Mouse (Mus musculus): ENCODE measurements around the gene Dlg4. TPM values are rescaled to one million over a fixed set of nuclear protein-coding genes. Genes with fewer than 3 reads are reported as not detected.

Dlg4 gene
- polyA plus RNA-seq, 1 experiment from 2014 or later: 9.3 TPM

- Histone ChIP-seq H3K4me1 (peaks cover 49% of the 10 kb centered on the region), H3K36me3 (peaks cover 45% of the 10 kb centered on the region), H3K4me3 (peak within 1 kb of the TSS; percentile 80), H3K27me3 (ENCODE audit: insufficient read depth, poor library complexity, severe bottlenecking) (no peaks in the 10 kb centered on the region), H3K9me3 (no peaks in the 10 kb centered on the region), H3K27ac (peak within 1 kb of the TSS; percentile 96)
- under 1% methylated on average over 46 of the region's 48 CpGs for WGBS
- DNase-seq (ENCODE audit: low spot score): peak; percentile 99
These were observed 16.3 kb upstream of the Dlg4 start, which contains the start of gene Dvl2 for GRCm38 (mm10) chr11:70000396-70000898. Gene Dvl2, plus strand, starts transcription at chr11:70000595.

- 10% methylated on average over 8 of the region's 8 CpGs for WGBS
- Histone ChIP-seq H3K4me3 (peak overlapping the region; percentile 80), H3K4me1 (peaks cover 49% of the 10 kb centered on the region), H3K9me3 (no peaks in the 10 kb centered on the region), H3K27ac (peak overlapping the region; percentile 96), H3K36me3 (peaks cover 52% of the 10 kb centered on the region), H3K27me3 (ENCODE audit: insufficient read depth, poor library complexity, severe bottlenecking) (no peaks in the 10 kb centered on the region)
- no peak for DNase-seq (ENCODE audit: low spot score)
These were observed 15.6 kb upstream of the Dlg4 start for GRCm38 (mm10) chr11:70001159-70001558.

- Histone ChIP-seq H3K9me3 (no peaks in the 10 kb centered on the region), H3K4me3 (peak overlapping the region; percentile 80)
These were observed 14.9 kb upstream of the Dlg4 start for GRCm38 (mm10) chr11:70001865-70002264.

GRCm38 (mm10) chr11:70002471-70002870 is 14.3 kb upstream of the Dlg4 start:
- WGBS: 92% methylated on average over 2 of the region's 2 CpGs
- H3K4me1 ChIP-seq: peaks cover 43% of the 10 kb centered on the region
- no peak overlapping the region for H3K27ac ChIP-seq
- H3K9me3 ChIP-seq: no peaks in the 10 kb centered on the region
- DNase-seq (ENCODE audit: low spot score): no peak
- peaks cover 65% of the 10 kb centered on the region for H3K36me3 ChIP-seq
- H3K4me3 ChIP-seq: peak overlapping the region; percentile 80
- H3K27me3 ChIP-seq (ENCODE audit: insufficient read depth, poor library complexity, severe bottlenecking): no peaks in the 10 kb centered on the region

More at GRCm38 (mm10) chr11:70001865-70002264, 14.9 kb upstream of the Dlg4 start:
- Histone ChIP-seq H3K27ac (no peak overlapping the region), H3K27me3 (ENCODE audit: insufficient read depth, poor library complexity, severe bottlenecking) (no peaks in the 10 kb centered on the region), H3K36me3 (peaks cover 59% of the 10 kb centered on the region), H3K4me1 (peaks cover 49% of the 10 kb centered on the region)
- DNase-seq (ENCODE audit: low spot score): no peak

GRCm38 (mm10) chr11:70005521-70005920 is 11.2 kb upstream of the Dlg4 start:
- Histone ChIP-seq H3K27me3 (ENCODE audit: insufficient read depth, poor library complexity, severe bottlenecking) (no peaks in the 10 kb centered on the region), H3K4me3 (no peak overlapping the region), H3K4me1 (peaks cover 26% of the 10 kb centered on the region), H3K9me3 (no peaks in the 10 kb centered on the region), H3K27ac (no peak overlapping the region), H3K36me3 (peaks cover 69% of the 10 kb centered on the region)
- no peak for DNase-seq (ENCODE audit: low spot score)
- 55% methylated on average over 5 of the region's 5 CpGs for WGBS

- Histone ChIP-seq H3K9me3 (no peaks in the 10 kb centered on the region), H3K4me3 (no peak overlapping the region), H3K27me3 (ENCODE audit: insufficient read depth, poor library complexity, severe bottlenecking) (no peaks in the 10 kb centered on the region), H3K36me3 (peaks cover 85% of the 10 kb centered on the region), H3K27ac (no peak overlapping the region), H3K4me1 (peaks cover 13% of the 10 kb centered on the region)
- DNase-seq (ENCODE audit: low spot score): no peak
- WGBS: 94% methylated on average over 6 of the region's 6 CpGs
These were observed 6.7 kb upstream of the Dlg4 start for GRCm38 (mm10) chr11:70010033-70010432.

GRCm38 (mm10) chr11:70010548-70010947 is 6.2 kb upstream of the Dlg4 start:
- Histone ChIP-seq H3K27me3 (ENCODE audit: insufficient read depth, poor library complexity, severe bottlenecking) (no peaks in the 10 kb centered on the region), H3K4me1 (peaks cover 13% of the 10 kb centered on the region), H3K27ac (no peak overlapping the region), H3K9me3 (no peaks in the 10 kb centered on the region), H3K36me3 (peaks cover 80% of the 10 kb centered on the region), H3K4me3 (no peak overlapping the region)
- WGBS: 86% methylated on average over 12 of the region's 12 CpGs
- no peak for DNase-seq (ENCODE audit: low spot score)

- H3K4me1 ChIP-seq: peaks cover 13% of the 10 kb centered on the region
- no peaks in the 10 kb centered on the region for H3K9me3 ChIP-seq
- no peak overlapping the region for H3K4me3 ChIP-seq
- H3K27me3 ChIP-seq (ENCODE audit: insufficient read depth, poor library complexity, severe bottlenecking): no peaks in the 10 kb centered on the region
- no peak overlapping the region for H3K27ac ChIP-seq
- DNase-seq (ENCODE audit: low spot score): no peak
- peaks cover 76% of the 10 kb centered on the region for H3K36me3 ChIP-seq
- WGBS: 88% methylated on average over 10 of the region's 10 CpGs
These were observed 5.8 kb upstream of the Dlg4 start for GRCm38 (mm10) chr11:70010961-70011360.

GRCm38 (mm10) chr11:70012931-70013330 is 3.8 kb upstream of the Dlg4 start:
- H3K27ac ChIP-seq: no peak overlapping the region
- H3K4me1 ChIP-seq: peaks cover 21% of the 10 kb centered on the region
- no peaks in the 10 kb centered on the region for H3K27me3 ChIP-seq (ENCODE audit: insufficient read depth, poor library complexity, severe bottlenecking)
- WGBS: 90% methylated on average over 9 of the region's 9 CpGs
- H3K4me3 ChIP-seq: no peak overlapping the region
- H3K9me3 ChIP-seq: no peaks in the 10 kb centered on the region
- H3K36me3 ChIP-seq: peaks cover 56% of the 10 kb centered on the region
- DNase-seq (ENCODE audit: low spot score): no peak

GRCm38 (mm10) chr11:70013408-70013807 is 3.3 kb upstream of the Dlg4 start:
- H3K27ac ChIP-seq: no peak overlapping the region
- no peaks in the 10 kb centered on the region for H3K9me3 ChIP-seq
- 85% methylated on average over 3 of the region's 3 CpGs for WGBS
- no peaks in the 10 kb centered on the region for H3K27me3 ChIP-seq (ENCODE audit: insufficient read depth, poor library complexity, severe bottlenecking)
- H3K36me3 ChIP-seq: peaks cover 51% of the 10 kb centered on the region
- H3K4me1 ChIP-seq: peaks cover 26% of the 10 kb centered on the region
- H3K4me3 ChIP-seq: no peak overlapping the region
- no peak for DNase-seq (ENCODE audit: low spot score)

GRCm38 (mm10) chr11:70014051-70014450 is 2.7 kb upstream of the Dlg4 start:
- Histone ChIP-seq H3K4me1 (peaks cover 32% of the 10 kb centered on the region), H3K4me3 (no peak overlapping the region), H3K36me3 (peaks cover 45% of the 10 kb centered on the region), H3K27ac (no peak overlapping the region), H3K27me3 (ENCODE audit: insufficient read depth, poor library complexity, severe bottlenecking) (no peaks in the 10 kb centered on the region), H3K9me3 (no peaks in the 10 kb centered on the region)
- 52% methylated on average over 5 of the region's 5 CpGs for WGBS
- no peak for DNase-seq (ENCODE audit: low spot score)

- H3K27me3 ChIP-seq (ENCODE audit: insufficient read depth, poor library complexity, severe bottlenecking): no peaks in the 10 kb centered on the region
- WGBS: 1% methylated on average over 35 of the region's 35 CpGs
- H3K4me1 ChIP-seq: peaks cover 42% of the 10 kb centered on the region
- H3K9me3 ChIP-seq: no peaks in the 10 kb centered on the region
- peaks cover 35% of the 10 kb centered on the region for H3K36me3 ChIP-seq
- peak within 1 kb of the TSS; percentile 90 for H3K27ac ChIP-seq
- peak; percentile 96 for DNase-seq (ENCODE audit: low spot score)
- H3K4me3 ChIP-seq: peak within 1 kb of the TSS; percentile 77
These were observed 1.7 kb upstream of the Dlg4 start, which contains the start of gene Acadvl for GRCm38 (mm10) chr11:70014880-70015558. Gene Acadvl, minus strand, starts transcription at chr11:70015411.

GRCm38 (mm10) chr11:70015677-70016076 is 1.1 kb upstream of the Dlg4 start:
- Histone ChIP-seq H3K4me1 (peaks cover 49% of the 10 kb centered on the region), H3K27ac (no peak overlapping the region), H3K9me3 (no peaks in the 10 kb centered on the region), H3K36me3 (peaks cover 28% of the 10 kb centered on the region), H3K27me3 (ENCODE audit: insufficient read depth, poor library complexity, severe bottlenecking) (no peaks in the 10 kb centered on the region), H3K4me3 (peak overlapping the region; percentile 77)
- WGBS: 63% methylated on average over 6 of the region's 6 CpGs
- DNase-seq (ENCODE audit: low spot score): no peak
